Mouse (Mus musculus) right cerebral cortex, postnatal 10 days (tissue): ENCODE data around the gene Cnih4.
A peak's percentile ranks its signal among the peaks of the same experiment; 100 is the strongest.

Experiments
- DNase-seq, 2 experiments: peaks; one replicate each; pipeline ENCODE4 v3.0.0; 2021; ENCODE audit warnings: low spot score in 2 of 2

The Cnih4 gene

DNA sequence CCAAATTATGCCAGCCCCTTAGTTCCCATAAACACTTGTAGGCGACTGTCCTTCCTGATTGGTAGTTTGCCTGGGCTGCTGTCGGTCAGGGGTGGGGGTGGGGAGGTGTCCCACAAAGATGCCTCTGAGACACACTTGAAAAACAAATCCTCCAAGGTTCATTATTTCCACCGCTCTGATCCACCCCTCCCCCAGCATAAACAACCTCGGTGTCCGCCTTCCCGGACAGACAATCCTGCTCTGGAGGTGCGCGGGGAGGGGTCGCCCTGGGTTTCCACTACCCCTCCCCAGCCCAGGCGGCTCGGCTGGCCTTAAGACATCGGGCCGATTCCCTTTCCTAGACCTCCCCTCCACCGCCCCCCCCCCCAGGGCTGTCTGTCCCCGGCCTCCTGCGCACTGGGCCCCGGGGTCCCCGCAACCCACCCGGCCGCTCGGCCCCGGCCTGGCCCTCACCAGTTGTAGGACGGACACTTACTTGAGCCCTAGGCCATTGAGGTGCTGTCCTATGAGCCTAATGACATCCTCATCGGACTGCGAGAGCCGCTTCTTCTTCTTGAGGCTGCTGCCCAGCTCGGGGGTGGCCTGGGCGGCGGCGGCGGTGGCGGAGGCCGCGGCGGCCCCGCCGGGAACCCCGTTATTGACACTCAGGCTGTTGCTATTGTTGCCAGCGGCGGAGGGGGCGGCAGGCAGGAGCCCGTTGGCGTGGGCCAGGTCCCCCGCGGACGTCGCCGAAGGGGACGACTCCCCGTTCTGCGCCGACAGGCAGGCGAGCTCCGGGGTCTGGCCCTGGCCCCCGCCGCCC is 66.3 kb downstream of the Cnih4 start:
- peak; percentile 43 to 61 for DNase-seq

DNA sequence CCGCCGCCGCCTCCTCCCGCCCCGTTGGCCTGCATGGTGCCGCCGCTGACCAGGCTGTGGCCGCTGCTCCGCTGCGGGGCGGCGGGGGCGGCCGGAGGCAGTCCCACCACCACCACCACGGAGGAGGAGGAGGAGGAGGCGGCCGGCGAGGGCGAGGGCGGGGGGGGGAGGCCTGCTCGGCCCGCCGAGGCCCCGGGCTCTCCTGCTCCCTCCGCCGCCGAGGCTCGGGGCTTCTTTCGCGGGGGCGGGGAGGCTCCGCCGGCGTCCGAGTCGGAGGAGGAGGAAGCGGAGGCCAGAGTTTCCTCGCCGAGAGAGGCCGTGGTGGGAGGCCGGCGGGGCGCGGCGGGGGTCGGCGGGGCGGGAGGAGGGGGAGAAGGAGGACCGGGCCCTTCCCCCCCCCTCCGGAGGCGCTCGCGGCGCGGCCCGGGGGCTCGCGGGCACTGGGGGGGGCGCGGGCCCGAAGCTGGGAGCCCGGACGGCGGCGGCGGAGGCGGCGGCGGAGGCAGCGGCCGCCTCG is 67.0 kb downstream of the Cnih4 start:
- DNase-seq: peak in 1 of 2 experiments; percentile 41

DNA sequence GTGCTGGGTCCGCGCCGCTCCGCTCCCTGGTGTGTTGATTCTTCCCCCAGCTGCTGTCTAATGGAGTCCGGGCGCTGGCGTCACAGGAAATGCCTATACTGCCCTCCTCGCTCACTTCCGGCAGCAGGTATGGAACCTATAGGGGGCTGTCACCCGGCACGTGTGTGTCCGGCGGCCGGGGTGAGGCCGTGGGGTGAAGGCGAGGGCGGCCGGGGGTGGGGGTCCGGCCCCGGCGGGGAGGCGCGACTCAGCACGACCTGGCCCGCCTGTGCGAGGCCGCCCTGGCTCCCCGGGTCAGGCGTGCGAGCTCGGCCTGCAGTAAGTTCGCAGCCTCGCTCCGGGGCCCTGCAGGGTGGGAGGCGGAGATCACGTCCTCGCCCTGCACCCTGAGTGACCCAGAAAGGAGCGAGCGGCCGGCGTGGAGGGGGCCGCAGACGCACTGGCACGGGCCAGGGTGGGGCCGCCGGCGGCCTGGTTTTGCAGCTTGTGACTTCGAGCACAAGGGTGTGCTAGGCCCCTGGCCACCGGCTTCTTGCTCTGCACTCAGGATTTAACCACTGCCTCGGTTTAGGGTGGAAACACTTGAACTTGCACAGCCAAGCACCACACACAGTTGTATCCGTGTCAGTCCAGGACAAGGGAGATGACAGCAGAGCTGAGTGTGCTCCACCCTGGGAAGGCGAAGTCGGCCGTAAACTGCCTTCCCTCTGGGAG is 67.6 kb downstream of the Cnih4 start, which contains the start of gene Wdr26:
Gene Wdr26 (minus strand): TSS at position 82 of the 714 bp plus-strand sequence.
- peak; percentile 92 to 94 for DNase-seq

DNA sequence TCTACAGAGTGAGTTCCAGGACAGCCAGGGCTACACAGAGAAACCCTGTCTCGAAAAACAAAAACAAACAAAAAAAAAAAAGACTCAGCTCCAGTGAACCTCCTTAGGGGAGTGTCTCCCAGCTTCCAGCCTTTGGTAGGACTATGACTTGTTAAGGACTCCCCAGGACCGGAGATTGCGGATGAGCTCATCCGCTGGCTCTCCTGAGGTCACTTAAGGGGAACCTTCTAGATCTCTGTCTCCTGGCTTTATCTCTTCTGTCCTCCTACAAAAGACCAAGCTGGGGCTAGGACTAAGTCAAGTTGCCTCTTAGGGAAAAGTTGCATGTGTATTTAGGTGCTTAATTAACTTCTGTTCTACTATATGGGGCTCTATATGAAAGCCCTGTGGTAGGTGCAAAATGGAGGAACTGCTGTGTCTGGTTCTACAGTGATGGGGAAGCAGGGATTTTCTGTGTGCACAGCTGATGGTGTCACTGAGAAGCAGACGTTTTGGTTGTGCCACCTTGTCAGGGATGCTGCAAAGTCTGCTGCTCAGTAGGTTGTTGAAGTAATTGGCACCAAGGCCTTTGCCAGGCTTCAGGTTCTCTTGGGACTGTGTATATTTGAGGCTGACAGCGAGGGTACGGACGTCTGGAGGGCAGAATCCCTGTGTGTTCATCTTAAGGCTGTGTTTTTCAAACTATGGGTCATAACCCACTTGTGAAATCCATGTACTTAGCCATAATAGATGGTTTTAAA is 70.0 kb downstream of the Cnih4 start:
- no peak for DNase-seq

DNA sequence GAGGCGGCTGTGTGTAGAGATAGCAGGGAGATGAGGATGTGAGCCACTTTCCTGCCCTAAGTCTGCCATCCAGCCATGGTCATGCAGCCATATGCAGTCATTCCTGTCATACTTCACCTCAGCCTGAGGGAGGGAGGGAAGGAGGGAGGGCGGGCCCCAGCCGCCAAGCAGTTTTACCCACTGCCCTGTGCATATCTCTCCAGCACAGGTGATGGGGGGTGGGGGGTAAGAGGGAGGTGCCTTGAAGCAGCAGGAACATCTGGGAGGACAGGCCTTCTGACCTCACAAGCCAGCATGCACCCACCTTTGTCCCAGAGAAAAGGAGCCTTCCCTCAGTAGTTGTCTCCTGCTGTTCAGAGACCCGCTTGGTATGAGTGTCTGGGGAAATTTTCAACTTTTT is 71.8 kb downstream of the Cnih4 start:
- DNase-seq: no peak
